Mouse (Mus musculus): ENCODE measurements around the gene Tmtc1. TPM values are rescaled to one million over a fixed set of nuclear protein-coding genes. Genes with fewer than 3 reads are reported as not detected.

Tmtc1 gene
- total RNA-seq, 2 experiments from 2014 or later: 32.5 to 33.4 TPM

GRCm38 (mm10) chr6:148375618-148376209 is 68.5 kb downstream of the Tmtc1 start:
- no peak for DNase-seq (ENCODE audit: extremely low spot score in 1 of 2, low spot score in 1 of 2)

- DNase-seq (ENCODE audit: extremely low spot score in 1 of 2, low spot score in 1 of 2): no peak
Measured at GRCm38 (mm10) chr6:148375015-148375414, 69.2 kb downstream of the Tmtc1 start.

- DNase-seq (ENCODE audit: extremely low spot score in 1 of 2, low spot score in 1 of 2): no peak
Measured at GRCm38 (mm10) chr6:148373444-148373843, 70.7 kb downstream of the Tmtc1 start.

- no peak for DNase-seq (ENCODE audit: extremely low spot score in 1 of 2, low spot score in 1 of 2)
Measured at GRCm38 (mm10) chr6:148371223-148371622, 73.0 kb downstream of the Tmtc1 start.

- no peak for DNase-seq (ENCODE audit: extremely low spot score in 1 of 2, low spot score in 1 of 2)
Measured at GRCm38 (mm10) chr6:148367094-148367539, 77.1 kb downstream of the Tmtc1 start.

- DNase-seq (ENCODE audit: extremely low spot score in 1 of 2, low spot score in 1 of 2): no peak
Measured at GRCm38 (mm10) chr6:148366629-148367028, 77.6 kb downstream of the Tmtc1 start.

- DNase-seq (ENCODE audit: extremely low spot score in 1 of 2, low spot score in 1 of 2): no peak
Measured at GRCm38 (mm10) chr6:148363162-148363561, 81.0 kb downstream of the Tmtc1 start.

- no peak for DNase-seq (ENCODE audit: extremely low spot score in 1 of 2, low spot score in 1 of 2)
Measured at GRCm38 (mm10) chr6:148362475-148362874, 81.7 kb downstream of the Tmtc1 start.

- DNase-seq (ENCODE audit: extremely low spot score in 1 of 2, low spot score in 1 of 2): no peak
Measured at GRCm38 (mm10) chr6:148359348-148359905, 84.8 kb downstream of the Tmtc1 start.

- no peak for DNase-seq (ENCODE audit: extremely low spot score in 1 of 2, low spot score in 1 of 2)
Measured at GRCm38 (mm10) chr6:148358580-148359246, 85.5 kb downstream of the Tmtc1 start.

GRCm38 (mm10) chr6:148356141-148356540 is 88.0 kb downstream of the Tmtc1 start:
- DNase-seq (ENCODE audit: extremely low spot score in 1 of 2, low spot score in 1 of 2): no peak

GRCm38 (mm10) chr6:148354509-148355474 is 89.4 kb downstream of the Tmtc1 start:
- DNase-seq (ENCODE audit: extremely low spot score in 1 of 2, low spot score in 1 of 2): peak; percentile 31 to 45

GRCm38 (mm10) chr6:148354151-148354508 is 90.1 kb downstream of the Tmtc1 start:
- no peak for DNase-seq (ENCODE audit: extremely low spot score in 1 of 2, low spot score in 1 of 2)

GRCm38 (mm10) chr6:148345001-148345400 is 99.2 kb downstream of the Tmtc1 start:
- no peak for DNase-seq (ENCODE audit: extremely low spot score in 1 of 2, low spot score in 1 of 2)

- no peak for DNase-seq (ENCODE audit: extremely low spot score in 1 of 2, low spot score in 1 of 2)
Measured at GRCm38 (mm10) chr6:148342191-148342590, 102.0 kb downstream of the Tmtc1 start.

- DNase-seq (ENCODE audit: extremely low spot score in 1 of 2, low spot score in 1 of 2): no peak
Measured at GRCm38 (mm10) chr6:148341765-148342164, 102.4 kb downstream of the Tmtc1 start.

- no peak for DNase-seq (ENCODE audit: extremely low spot score in 1 of 2, low spot score in 1 of 2)
Measured at GRCm38 (mm10) chr6:148338326-148338957, 105.7 kb downstream of the Tmtc1 start.

- DNase-seq (ENCODE audit: extremely low spot score in 1 of 2, low spot score in 1 of 2): no peak
Measured at GRCm38 (mm10) chr6:148336290-148336955, 107.8 kb downstream of the Tmtc1 start.

- no peak for DNase-seq (ENCODE audit: extremely low spot score in 1 of 2, low spot score in 1 of 2)
Measured at GRCm38 (mm10) chr6:148331916-148332315, 112.3 kb downstream of the Tmtc1 start.

- DNase-seq (ENCODE audit: extremely low spot score in 1 of 2, low spot score in 1 of 2): no peak
Measured at GRCm38 (mm10) chr6:148329976-148330375, 114.2 kb downstream of the Tmtc1 start.

Data from layer of hippocampus, postnatal 25 days (tissue).